Mouse (Mus musculus): ENCODE measurements around the gene Eif2b3.

DNA sequence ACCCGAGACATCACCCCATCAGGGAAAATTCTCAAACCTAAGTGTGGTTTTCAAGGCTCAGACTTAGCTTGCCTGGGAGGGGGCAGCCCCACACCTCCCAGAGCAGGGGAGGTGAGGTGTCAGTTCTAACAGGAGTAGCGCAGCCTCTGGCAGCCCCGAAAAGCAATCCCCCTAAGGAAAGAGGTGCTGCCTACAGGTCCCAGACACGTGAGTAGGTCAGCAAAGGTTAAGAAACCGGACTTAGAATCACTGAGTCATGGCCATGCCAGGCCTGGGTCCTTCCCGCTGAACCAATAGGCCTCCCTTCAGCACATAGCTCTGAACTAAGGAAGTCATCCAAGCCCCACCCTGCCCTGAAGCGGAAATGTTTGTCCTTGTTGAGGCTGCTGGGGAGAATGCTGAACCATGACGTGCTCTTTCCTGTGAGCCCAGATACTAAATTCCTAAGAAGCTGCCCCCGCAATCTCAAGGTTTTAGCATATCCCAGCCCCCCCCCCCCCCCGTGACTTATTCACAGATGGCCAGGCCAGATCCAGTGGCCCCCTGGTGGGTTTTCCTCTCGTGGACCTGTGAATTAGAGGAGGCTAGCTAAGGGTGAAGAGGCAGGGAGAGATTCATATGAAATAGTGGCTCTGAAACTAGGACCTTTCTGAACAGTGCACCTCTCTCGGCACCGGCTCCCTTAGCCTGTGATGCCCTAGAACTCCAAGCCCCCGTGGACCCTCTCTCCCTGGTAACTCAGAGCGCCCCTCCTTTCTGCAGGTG lies 106.9 kb downstream of the Eif2b3 start:
- no peak for TF ChIP-seq MYOD1 (IDR thresholded peaks at IDR 0.05; ENCODE audit: control insufficient read depth in 1 of 3, insufficient read length in 2 of 3, low read depth in 2 of 3)
- TF ChIP-seq POLR2A (IDR thresholded peaks at IDR 0.05; ENCODE audit: insufficient read length, low read depth): peak; percentile 29
- TF ChIP-seq TCF12 (IDR thresholded peaks at IDR 0.05; ENCODE audit: insufficient read depth, poor library complexity, severe bottlenecking): no peak
